Mouse (Mus musculus): ENCODE results near the gene Hnf4a.

Gene Hnf4a

GRCm38 (mm10) chr2:163490656-163491055, 16.0 kb upstream of the Hnf4a start:
- no peak for DNase-seq (ENCODE audit: low read depth, low spot score)

GRCm38 (mm10) chr2:163491351-163491750, 15.3 kb upstream of the Hnf4a start:
- no peak for DNase-seq (ENCODE audit: low read depth, low spot score)

- DNase-seq (ENCODE audit: low read depth, low spot score): no peak
These were observed 14.6 kb upstream of the Hnf4a start, which contains the start of gene R3hdml for GRCm38 (mm10) chr2:163492018-163492417. TSS of gene R3hdml (plus strand) at chr2:163492318.

- DNase-seq (ENCODE audit: low read depth, low spot score): no peak
These were observed 13.6 kb upstream of the Hnf4a start for GRCm38 (mm10) chr2:163493031-163493430.

GRCm38 (mm10) chr2:163493976-163494375, 12.6 kb upstream of the Hnf4a start:
- no peak for DNase-seq (ENCODE audit: low read depth, low spot score)

- DNase-seq (ENCODE audit: low read depth, low spot score): no peak
These were observed 12.2 kb upstream of the Hnf4a start for GRCm38 (mm10) chr2:163494456-163494855.

GRCm38 (mm10) chr2:163502219-163502618, 4.4 kb upstream of the Hnf4a start:
- no peak for DNase-seq (ENCODE audit: low read depth, low spot score)

- DNase-seq (ENCODE audit: low read depth, low spot score): no peak
These were observed 3.4 kb upstream of the Hnf4a start for GRCm38 (mm10) chr2:163503191-163503590.

- no peak for DNase-seq (ENCODE audit: low read depth, low spot score)
These were observed 19.2 kb downstream of the Hnf4a start for GRCm38 (mm10) chr2:163525761-163526243.

GRCm38 (mm10) chr2:163527497-163527896, 20.9 kb downstream of the Hnf4a start:
- no peak for DNase-seq (ENCODE audit: low read depth, low spot score)

- no peak for DNase-seq (ENCODE audit: low read depth, low spot score)
These were observed 23.8 kb downstream of the Hnf4a start for GRCm38 (mm10) chr2:163530418-163530817.

- DNase-seq (ENCODE audit: low read depth, low spot score): peak; percentile 31
These were observed 25.3 kb downstream of the Hnf4a start for GRCm38 (mm10) chr2:163531917-163532316.

GRCm38 (mm10) chr2:163533226-163533625, 26.6 kb downstream of the Hnf4a start:
- no peak for DNase-seq (ENCODE audit: low read depth, low spot score)

GRCm38 (mm10) chr2:163534958-163535524, 28.4 kb downstream of the Hnf4a start:
- peak; percentile 78 for DNase-seq (ENCODE audit: low read depth, low spot score)

- no peak for DNase-seq (ENCODE audit: low read depth, low spot score)
These were observed 30.8 kb downstream of the Hnf4a start for GRCm38 (mm10) chr2:163537443-163537842.

- no peak for DNase-seq (ENCODE audit: low read depth, low spot score)
These were observed 31.8 kb downstream of the Hnf4a start for GRCm38 (mm10) chr2:163538410-163538809.

GRCm38 (mm10) chr2:163539321-163540040, 32.9 kb downstream of the Hnf4a start:
- DNase-seq (ENCODE audit: low read depth, low spot score): no peak

- no peak for DNase-seq (ENCODE audit: low read depth, low spot score)
These were observed 33.9 kb downstream of the Hnf4a start for GRCm38 (mm10) chr2:163540231-163541117.

GRCm38 (mm10) chr2:163541568-163542182, 35.1 kb downstream of the Hnf4a start:
- no peak for DNase-seq (ENCODE audit: low read depth, low spot score)

- DNase-seq (ENCODE audit: low read depth, low spot score): no peak
These were observed 36.1 kb downstream of the Hnf4a start for GRCm38 (mm10) chr2:163542674-163543073.

GRCm38 (mm10) chr2:163546623-163547318, 40.2 kb downstream of the Hnf4a start:
- no peak for DNase-seq (ENCODE audit: low read depth, low spot score)
